Mouse (Mus musculus) liver, adult 2 months (tissue): ENCODE data around the gene Vps13d.

ENCODE experiments used
- CTCF ChIP-seq: fragments of 200-500 bp; IDR thresholded peaks from 2 replicates; pipeline ENCODE4 v1.5.1; 2011; ENCODE audit warnings: low read depth, low read length, control low read depth
- POLR2A ChIP-seq: fragments of 200-500 bp; IDR thresholded peaks from 2 replicates; pipeline ENCODE4 v1.6.1; 2011; ENCODE audit warnings: low read length, control low read depth; ENCODE audit not compliant: insufficient read depth; ENCODE audit errors: extremely low read depth

DNA sequence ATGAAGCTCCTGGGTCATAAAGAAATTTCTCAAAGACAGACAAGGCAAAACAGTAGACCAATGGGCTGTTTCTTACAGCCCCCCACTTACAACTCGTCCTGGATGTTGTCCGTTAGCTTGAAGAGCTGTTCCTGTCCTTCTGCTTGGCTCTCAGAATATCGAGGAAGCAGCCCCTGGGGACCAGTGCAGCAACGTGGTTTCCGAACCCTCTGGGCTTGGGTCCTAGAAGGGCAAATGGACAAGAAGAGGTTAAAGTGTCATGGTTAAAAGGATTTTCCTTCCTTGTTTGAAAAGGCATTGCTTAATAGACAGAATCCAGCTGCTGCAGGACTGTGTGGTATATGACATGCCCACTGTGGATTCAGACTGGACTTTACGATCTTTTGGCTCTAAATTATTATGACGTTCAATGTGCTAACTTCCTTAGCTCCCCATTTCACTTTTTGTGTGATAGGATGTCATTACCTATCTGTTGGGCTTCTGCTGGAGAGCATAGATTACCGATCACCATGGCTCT is 211.5 kb downstream of the Vps13d start:
- TF ChIP-seq CTCF = no peak
- no peak for TF ChIP-seq POLR2A
